Mouse (Mus musculus): ENCODE data around the gene Rnase1. TPM values are rescaled to one million over a fixed set of nuclear protein-coding genes. Genes with fewer than 3 reads are reported as not detected.

The Rnase1 gene
- polyA plus RNA-seq, 2 experiments = 0.39 to 0.47 TPM

- no peaks in the 10 kb centered on the region for H3K36me3 ChIP-seq (ENCODE audit: control insufficient read depth, insufficient read depth, low read length)
- no peaks in the 10 kb centered on the region for H3K9me3 ChIP-seq (ENCODE audit: control insufficient read depth, low read length)
- no peak overlapping the region for H3K4me2 ChIP-seq (replicated peaks; ENCODE audit: low read depth, low read length, severe bottlenecking)
- no peak overlapping the region for H3K9ac ChIP-seq (ENCODE audit: low read depth, low read length, severe bottlenecking)
- no peak overlapping the region for H3K27ac ChIP-seq (replicated peaks; ENCODE audit: low read depth, low read length)
- no peak overlapping the region for H3K4me3 ChIP-seq (replicated peaks; ENCODE audit: low read length)
- ATAC-seq (ENCODE audit: low FRiP score, low read depth) (no peak), DNase-seq (ENCODE audit: low spot score) (no peak)
- TF ChIP-seq POLR2A (IDR thresholded peaks at IDR 0.05; ENCODE audit: borderline replicate concordance, extremely low read depth, insufficient read depth, insufficient read length) = no peak
- 83% methylated on average over 6 of the region's 6 CpGs for WGBS
- H3K27me3 ChIP-seq (ENCODE audit: control insufficient read depth, insufficient read depth, low read length) = no peaks in the 10 kb centered on the region
- H3K4me1 ChIP-seq (ENCODE audit: control insufficient read depth, insufficient read depth, low read length) = no peaks in the 10 kb centered on the region
These were observed 1.1 kb downstream of the Rnase1 start for GRCm38 (mm10) chr14:51145521-51145920.

DNA sequence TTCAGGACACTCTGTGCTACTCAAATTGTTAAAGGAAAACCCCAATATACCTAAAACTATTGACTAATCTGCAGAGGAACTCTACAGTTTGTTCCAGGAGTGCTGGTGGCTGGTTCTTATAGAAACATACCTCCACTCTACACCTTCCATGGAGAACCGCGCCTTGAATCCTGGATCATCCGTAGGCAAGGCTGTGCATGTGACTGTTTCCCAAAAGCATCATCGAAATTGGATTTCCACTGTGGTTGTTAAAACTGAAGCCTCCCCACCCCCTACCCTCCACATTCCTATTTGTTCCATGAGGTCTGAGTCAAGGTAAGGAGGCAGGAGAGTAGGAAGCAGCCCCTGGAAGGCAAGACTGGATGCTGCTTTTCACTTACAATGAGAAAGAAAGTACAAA, 2.1 kb downstream of the Rnase1 start:
- Histone ChIP-seq H3K4me3 (replicated peaks; ENCODE audit: low read length) (no peak overlapping the region), H3K9me3 (ENCODE audit: control insufficient read depth, low read length) (no peaks in the 10 kb centered on the region), H3K27ac (replicated peaks; ENCODE audit: low read depth, low read length) (no peak overlapping the region), H3K4me1 (ENCODE audit: control insufficient read depth, insufficient read depth, low read length) (no peaks in the 10 kb centered on the region), H3K4me2 (replicated peaks; ENCODE audit: low read depth, low read length, severe bottlenecking) (no peak overlapping the region), H3K9ac (ENCODE audit: low read depth, low read length, severe bottlenecking) (no peak overlapping the region), H3K36me3 (ENCODE audit: control insufficient read depth, insufficient read depth, low read length) (no peaks in the 10 kb centered on the region), H3K27me3 (ENCODE audit: control insufficient read depth, insufficient read depth, low read length) (no peaks in the 10 kb centered on the region)
- DNase-seq (ENCODE audit: low spot score) (no peak), ATAC-seq (ENCODE audit: low FRiP score, low read depth) (no peak)
- no peak for TF ChIP-seq POLR2A (IDR thresholded peaks at IDR 0.05; ENCODE audit: borderline replicate concordance, extremely low read depth, insufficient read depth, insufficient read length)
- WGBS = 90% methylated on average over 4 of the region's 4 CpGs

- no peak overlapping the region for H3K27ac ChIP-seq (replicated peaks; ENCODE audit: low read depth, low read length)
- TF ChIP-seq POLR2A (IDR thresholded peaks at IDR 0.05; ENCODE audit: borderline replicate concordance, extremely low read depth, insufficient read depth, insufficient read length) = no peak
- H3K9me3 ChIP-seq (ENCODE audit: control insufficient read depth, low read length) = no peaks in the 10 kb centered on the region
- H3K9ac ChIP-seq (ENCODE audit: low read depth, low read length, severe bottlenecking) = no peak overlapping the region
- H3K4me2 ChIP-seq (replicated peaks; ENCODE audit: low read depth, low read length, severe bottlenecking) = no peak overlapping the region
- 64% methylated on average over 2 of the region's 2 CpGs for WGBS
- no peak for ATAC-seq (ENCODE audit: low FRiP score, low read depth)
- no peak overlapping the region for H3K4me3 ChIP-seq (replicated peaks; ENCODE audit: low read length)
- no peak for DNase-seq (ENCODE audit: low spot score)
- no peaks in the 10 kb centered on the region for H3K4me1 ChIP-seq (ENCODE audit: control insufficient read depth, insufficient read depth, low read length)
- no peaks in the 10 kb centered on the region for H3K27me3 ChIP-seq (ENCODE audit: control insufficient read depth, insufficient read depth, low read length)
- no peaks in the 10 kb centered on the region for H3K36me3 ChIP-seq (ENCODE audit: control insufficient read depth, insufficient read depth, low read length)
These were observed 2.6 kb downstream of the Rnase1 start for GRCm38 (mm10) chr14:51143937-51144336.

- DNase-seq (ENCODE audit: low spot score) (no peak), ATAC-seq (ENCODE audit: low FRiP score, low read depth) (no peak)
- H3K4me2 ChIP-seq (replicated peaks; ENCODE audit: low read depth, low read length, severe bottlenecking) = no peak overlapping the region
- H3K4me3 ChIP-seq (replicated peaks; ENCODE audit: low read length) = no peak overlapping the region
- H3K36me3 ChIP-seq (ENCODE audit: control insufficient read depth, insufficient read depth, low read length) = no peaks in the 10 kb centered on the region
- WGBS = 70% methylated on average over 4 of the region's 4 CpGs
- TF ChIP-seq POLR2A (IDR thresholded peaks at IDR 0.05; ENCODE audit: borderline replicate concordance, extremely low read depth, insufficient read depth, insufficient read length) = no peak
- no peaks in the 10 kb centered on the region for H3K27me3 ChIP-seq (ENCODE audit: control insufficient read depth, insufficient read depth, low read length)
- H3K9ac ChIP-seq (ENCODE audit: low read depth, low read length, severe bottlenecking) = no peak overlapping the region
- no peak overlapping the region for H3K27ac ChIP-seq (replicated peaks; ENCODE audit: low read depth, low read length)
- H3K9me3 ChIP-seq (ENCODE audit: control insufficient read depth, low read length) = no peaks in the 10 kb centered on the region
- H3K4me1 ChIP-seq (ENCODE audit: control insufficient read depth, insufficient read depth, low read length) = no peaks in the 10 kb centered on the region
These were observed 3.3 kb downstream of the Rnase1 start for GRCm38 (mm10) chr14:51143287-51143686.

DNA sequence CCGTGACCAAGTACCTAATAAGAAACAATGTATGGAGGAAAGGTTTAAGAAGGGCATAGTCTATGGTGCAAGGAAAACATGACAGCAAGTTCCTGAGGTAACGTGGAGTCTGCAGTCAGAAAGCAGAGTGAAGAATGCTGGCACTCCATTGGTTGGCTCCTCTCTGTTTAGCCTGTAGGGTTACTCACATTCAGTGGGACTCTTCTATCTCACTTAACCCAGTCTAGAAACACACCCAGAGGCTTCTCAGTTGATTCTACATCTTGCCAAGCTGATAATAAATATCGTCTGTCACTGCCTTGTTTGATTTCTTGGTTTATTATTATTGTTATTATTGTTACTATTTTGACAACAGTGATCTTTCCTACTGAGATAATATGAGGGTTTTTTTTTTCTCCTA, 4.0 kb downstream of the Rnase1 start:
- ATAC-seq (ENCODE audit: low FRiP score, low read depth) (no peak), DNase-seq (ENCODE audit: low spot score) (no peak)
- Histone ChIP-seq H3K4me2 (replicated peaks; ENCODE audit: low read depth, low read length, severe bottlenecking) (no peak overlapping the region), H3K9me3 (ENCODE audit: control insufficient read depth, low read length) (no peaks in the 10 kb centered on the region), H3K4me3 (replicated peaks; ENCODE audit: low read length) (no peak overlapping the region), H3K27ac (replicated peaks; ENCODE audit: low read depth, low read length) (no peak overlapping the region), H3K4me1 (ENCODE audit: control insufficient read depth, insufficient read depth, low read length) (no peaks in the 10 kb centered on the region), H3K9ac (ENCODE audit: low read depth, low read length, severe bottlenecking) (no peak overlapping the region), H3K36me3 (ENCODE audit: control insufficient read depth, insufficient read depth, low read length) (no peaks in the 10 kb centered on the region), H3K27me3 (ENCODE audit: control insufficient read depth, insufficient read depth, low read length) (no peaks in the 10 kb centered on the region)
- no peak for TF ChIP-seq POLR2A (IDR thresholded peaks at IDR 0.05; ENCODE audit: borderline replicate concordance, extremely low read depth, insufficient read depth, insufficient read length)
- WGBS = 82% methylated on average over 3 of the region's 3 CpGs

DNA sequence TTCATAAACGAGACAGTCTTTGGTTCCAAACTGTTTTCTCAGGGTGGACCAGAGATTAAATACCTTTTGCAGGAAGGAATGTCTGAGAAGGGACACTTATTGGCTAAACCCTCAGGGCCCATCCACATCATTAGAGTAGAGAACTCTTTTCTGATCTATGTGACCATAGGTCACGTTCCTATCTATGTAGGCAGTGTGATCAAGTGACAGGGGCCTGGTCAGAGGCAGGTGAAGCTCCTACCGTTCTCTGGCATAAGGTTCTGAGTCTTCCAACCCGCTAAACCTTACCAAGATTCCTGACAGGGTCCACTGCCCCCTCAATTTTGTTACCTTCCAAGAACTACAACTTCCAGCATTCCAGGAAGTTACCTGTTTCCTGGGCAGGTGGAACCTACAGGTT, 4.5 kb downstream of the Rnase1 start:
- Histone ChIP-seq H3K4me3 (replicated peaks; ENCODE audit: low read length) (no peak overlapping the region), H3K9me3 (ENCODE audit: control insufficient read depth, low read length) (no peaks in the 10 kb centered on the region), H3K4me1 (ENCODE audit: control insufficient read depth, insufficient read depth, low read length) (no peaks in the 10 kb centered on the region), H3K27me3 (ENCODE audit: control insufficient read depth, insufficient read depth, low read length) (no peaks in the 10 kb centered on the region), H3K9ac (ENCODE audit: low read depth, low read length, severe bottlenecking) (no peak overlapping the region), H3K27ac (replicated peaks; ENCODE audit: low read depth, low read length) (no peak overlapping the region), H3K4me2 (replicated peaks; ENCODE audit: low read depth, low read length, severe bottlenecking) (no peak overlapping the region), H3K36me3 (ENCODE audit: control insufficient read depth, insufficient read depth, low read length) (no peaks in the 10 kb centered on the region)
- no peak for TF ChIP-seq POLR2A (IDR thresholded peaks at IDR 0.05; ENCODE audit: borderline replicate concordance, extremely low read depth, insufficient read depth, insufficient read length)
- DNase-seq (ENCODE audit: low spot score) (no peak), ATAC-seq (ENCODE audit: low FRiP score, low read depth) (no peak)
- 85% methylated on average over 4 of the region's 4 CpGs for WGBS
